Mouse (Mus musculus) liver, postnatal 0 days (tissue): ENCODE measurements around the gene Agtpbp1.

Source experiments
- CTCF ChIP-seq: sonication (generic); IDR thresholded peaks from 2 replicates; pipeline ENCODE4 v1.5.1; 2016; ENCODE audit warnings: antibody characterized with exemption, low read depth
- EP300 ChIP-seq: IDR thresholded peaks from 2 replicates; pipeline ENCODE4 v1.6.1; 2016; ENCODE audit warnings: antibody characterized with exemption, low read depth, mild to moderate bottlenecking

DNA sequence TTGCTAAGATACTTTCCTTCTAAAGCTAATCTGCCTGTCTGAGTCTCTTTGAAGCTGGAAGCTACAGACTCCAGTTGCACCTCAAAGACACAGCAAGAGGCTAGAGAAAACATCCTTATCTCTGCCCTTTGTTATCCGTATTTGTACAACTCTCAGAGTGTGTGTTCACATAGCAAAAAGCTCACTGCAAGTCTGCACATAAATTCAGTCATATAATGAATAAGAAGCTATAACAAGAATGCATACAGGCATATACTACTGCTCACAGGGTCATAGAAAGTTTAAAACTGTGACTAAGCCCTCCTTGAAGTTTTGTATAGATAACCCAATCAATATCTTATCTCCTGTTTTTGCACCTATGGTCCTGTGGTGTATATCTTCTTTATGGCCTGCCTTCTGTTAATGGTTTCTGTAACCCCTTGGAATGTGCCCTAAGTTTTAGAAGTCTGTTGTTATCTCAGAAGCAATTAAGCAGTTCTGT lies 35.7 kb downstream of the Agtpbp1 start:
- TF ChIP-seq CTCF (no peak), EP300 (no peak)
